Mouse (Mus musculus): Measurements from ENCODE around the gene Zfp746.

Gene Zfp746

DNA sequence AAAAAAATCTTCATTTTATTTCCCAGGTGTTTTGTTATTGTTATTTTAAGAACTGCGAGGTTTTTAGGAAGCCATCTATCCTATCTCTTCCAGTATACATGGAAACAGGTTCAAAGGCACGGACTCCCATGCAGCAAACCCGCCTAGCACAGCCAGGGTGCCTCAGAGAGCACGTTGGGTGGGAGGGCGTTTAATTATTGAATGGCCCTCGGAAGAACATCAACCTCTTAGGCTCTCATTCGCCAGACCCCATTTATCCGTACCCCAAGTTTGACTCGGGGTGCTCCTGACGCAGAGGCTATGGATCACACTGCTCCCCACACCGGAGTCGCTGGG, 39.3 kb downstream of the Zfp746 start:
- DNase-seq (ENCODE audit: low read depth, low spot score): no peak

DNA sequence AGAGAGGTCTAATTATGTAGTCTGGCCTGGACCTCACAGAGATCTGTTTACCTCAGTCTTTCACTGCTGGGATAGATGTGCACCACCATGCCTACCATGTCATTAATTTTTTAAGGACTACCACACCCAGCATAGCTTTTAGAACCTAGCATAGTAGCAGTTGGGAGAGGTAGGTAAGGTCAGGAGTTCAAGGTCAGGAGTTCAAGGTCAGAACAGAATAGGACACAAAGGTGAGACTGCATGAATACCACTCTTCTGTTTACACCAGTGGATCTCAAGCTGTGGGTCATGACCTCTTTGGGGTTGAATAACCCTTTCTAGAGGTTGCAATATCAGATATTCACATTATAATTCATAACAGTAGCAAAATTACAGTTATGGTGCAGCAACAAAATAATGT, 53.7 kb downstream of the Zfp746 start:
- no peak for DNase-seq (ENCODE audit: low read depth, low spot score)

DNA sequence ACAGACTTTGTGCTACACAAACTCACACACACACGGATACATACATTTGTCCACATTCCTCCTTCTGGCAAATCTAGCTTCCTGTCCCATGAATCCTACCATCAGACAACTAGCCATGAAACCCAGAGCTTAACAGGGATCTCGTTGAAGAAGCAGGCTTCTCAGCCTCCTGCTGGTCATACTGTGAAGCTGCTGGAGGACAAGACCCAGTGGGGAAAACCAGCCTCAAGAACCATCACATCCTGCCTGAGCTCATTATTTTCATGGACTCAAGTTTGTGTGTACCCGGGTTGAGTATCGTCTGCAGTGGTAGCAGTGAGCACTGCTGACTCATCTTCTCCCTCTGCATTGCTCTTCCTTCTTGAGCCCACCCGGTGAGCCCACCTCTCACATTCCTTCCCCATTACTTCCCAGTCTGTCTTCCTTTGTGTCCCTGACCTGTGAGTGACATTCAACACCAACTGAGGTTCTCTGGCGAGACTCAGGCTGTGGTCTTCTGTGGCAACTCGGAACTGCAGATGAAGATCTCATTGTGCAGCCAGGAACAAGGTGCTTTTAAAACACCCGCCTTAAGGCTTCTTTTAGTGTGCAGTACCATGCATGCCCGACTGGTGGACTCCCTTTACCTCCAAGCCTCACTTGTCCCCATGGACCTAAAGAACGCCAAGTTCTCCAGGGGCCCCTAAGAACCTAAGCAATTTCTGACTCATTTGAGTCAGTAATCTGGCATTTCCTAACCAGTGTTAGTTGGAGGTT, 60.3 kb downstream of the Zfp746 start:
- DNase-seq (ENCODE audit: low read depth, low spot score): no peak

DNA sequence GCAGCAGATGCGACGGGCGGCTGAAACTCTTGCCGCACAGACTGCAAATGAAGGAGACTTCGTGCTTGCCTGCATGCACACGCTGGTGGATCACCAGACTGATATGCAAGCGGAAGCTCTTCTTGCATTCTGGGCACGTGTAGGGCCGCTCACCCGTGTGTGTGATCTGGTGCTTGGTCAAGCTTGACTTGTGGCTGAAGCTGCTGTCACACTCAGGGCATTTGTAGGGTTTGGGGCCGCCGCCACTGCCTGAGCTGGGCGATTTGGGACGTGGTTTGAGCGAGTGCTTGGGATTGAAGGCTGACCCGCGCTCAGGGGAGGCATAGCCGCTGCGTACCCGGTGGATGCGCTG, 61.4 kb downstream of the Zfp746 start:
- DNase-seq (ENCODE audit: low read depth, low spot score): no peak

DNA sequence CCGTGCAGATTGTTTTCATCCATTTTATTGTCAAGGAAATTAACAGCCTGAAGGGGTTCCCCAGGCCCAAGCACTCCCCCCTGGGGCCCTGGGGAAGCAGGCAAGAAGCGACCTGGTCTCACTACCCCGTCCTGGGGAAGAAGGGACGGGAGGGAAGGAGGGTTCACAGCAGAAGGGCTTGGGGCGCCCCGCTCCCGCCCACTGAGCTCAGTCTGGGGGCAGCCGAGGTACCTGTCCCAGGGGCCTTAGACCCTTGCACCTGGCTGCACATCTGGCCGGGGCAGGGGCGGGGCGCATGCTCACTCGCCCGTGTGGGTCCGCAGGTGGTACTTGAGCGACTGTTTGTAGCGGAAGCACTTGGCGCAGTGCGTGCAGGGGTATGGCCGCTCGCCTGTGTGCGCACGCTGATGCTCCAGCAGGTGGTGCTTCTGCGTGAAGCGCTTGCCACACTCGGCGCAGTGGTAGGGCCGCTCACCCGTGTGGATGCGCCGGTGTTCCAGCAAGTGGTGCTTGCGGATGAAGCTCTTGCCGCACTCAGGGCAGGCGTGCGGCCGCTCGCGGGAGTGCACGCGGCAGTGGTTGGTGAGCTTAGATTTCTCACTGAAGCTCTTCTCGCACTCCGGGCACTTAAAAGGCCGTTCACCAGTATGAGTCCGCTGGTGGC, 61.9 kb downstream of the Zfp746 start:
- DNase-seq (ENCODE audit: low read depth, low spot score): no peak

DNA sequence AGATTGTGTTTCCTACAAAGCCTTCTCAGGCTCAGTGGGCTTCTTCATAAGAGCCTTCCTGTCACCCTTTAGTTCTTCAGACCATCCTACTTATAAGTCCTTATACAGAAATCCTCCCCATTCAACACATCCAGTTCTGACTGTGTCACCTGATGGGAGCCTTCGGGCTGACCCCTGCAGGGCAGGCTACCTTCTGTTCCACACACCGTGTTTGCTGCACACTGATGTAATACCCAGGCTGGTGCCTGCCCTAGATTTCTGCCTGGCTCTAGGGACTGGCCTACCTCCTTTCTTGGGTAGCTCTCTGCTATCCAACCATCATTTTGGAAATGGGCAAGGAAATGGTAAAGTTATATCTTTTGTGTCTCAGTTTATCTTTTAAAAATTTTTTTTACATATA, 63.7 kb downstream of the Zfp746 start:
- DNase-seq (ENCODE audit: low read depth, low spot score): no peak

DNA sequence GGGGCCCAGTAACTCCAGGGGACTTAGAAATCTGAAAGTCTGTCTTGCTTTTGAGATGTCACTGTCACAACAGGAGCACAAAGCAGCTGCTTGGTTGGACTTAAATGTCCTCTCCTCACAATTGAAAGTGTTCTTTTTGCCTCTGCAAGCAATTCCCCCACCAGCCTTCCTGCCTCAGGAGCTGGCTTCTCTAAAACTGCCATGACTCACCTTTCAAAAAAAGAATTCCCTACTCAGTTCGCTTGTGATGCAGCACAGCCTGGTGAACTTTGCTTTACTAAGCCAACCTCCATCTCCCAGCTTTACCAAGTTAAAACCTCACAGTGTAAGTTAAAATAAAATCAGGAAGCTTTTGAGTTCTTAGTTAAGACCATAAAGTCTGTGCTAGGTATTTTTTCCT, 64.7 kb downstream of the Zfp746 start:
- no peak for DNase-seq (ENCODE audit: low read depth, low spot score)

DNA sequence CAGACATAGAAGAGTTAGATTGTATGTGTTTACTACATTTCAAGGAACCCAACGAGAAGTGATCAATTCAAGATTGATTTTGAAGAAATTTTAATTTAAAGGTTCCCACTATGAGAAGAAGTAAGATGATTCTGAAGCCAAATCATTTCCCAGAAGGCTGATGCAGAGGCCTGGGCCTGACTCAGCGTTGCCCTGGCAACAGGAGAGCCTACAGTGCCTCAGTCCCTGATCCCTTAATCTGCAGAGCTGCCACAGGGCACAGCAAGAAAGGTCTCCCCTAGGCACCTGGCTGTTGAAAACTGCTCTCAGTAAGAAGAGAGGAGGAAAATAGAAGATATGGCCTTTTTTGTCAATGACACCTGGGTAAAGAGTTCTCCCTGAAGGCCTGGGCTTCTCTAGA, 66.4 kb downstream of the Zfp746 start:
- no peak for DNase-seq (ENCODE audit: low read depth, low spot score)

DNA sequence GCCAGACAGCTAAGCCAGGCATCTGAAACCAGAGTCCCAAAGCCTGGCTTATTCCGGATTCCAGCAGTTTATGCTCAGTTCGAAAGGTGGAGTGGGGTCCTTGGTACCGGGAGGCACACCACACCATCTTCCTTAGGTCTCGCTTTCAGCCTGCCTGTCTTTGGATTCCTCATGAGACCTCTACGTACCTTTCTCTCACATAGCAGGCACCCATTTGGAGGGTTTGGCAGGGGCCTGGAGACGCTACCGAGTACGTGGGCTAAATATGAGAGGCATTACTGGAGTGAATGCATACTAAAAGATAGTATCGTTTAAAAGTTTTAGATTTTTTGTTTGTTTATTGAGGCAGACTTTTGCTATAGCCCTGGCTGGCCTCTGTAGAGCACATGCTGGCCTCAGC, 69.6 kb downstream of the Zfp746 start:
- no peak for DNase-seq (ENCODE audit: low read depth, low spot score)

DNA sequence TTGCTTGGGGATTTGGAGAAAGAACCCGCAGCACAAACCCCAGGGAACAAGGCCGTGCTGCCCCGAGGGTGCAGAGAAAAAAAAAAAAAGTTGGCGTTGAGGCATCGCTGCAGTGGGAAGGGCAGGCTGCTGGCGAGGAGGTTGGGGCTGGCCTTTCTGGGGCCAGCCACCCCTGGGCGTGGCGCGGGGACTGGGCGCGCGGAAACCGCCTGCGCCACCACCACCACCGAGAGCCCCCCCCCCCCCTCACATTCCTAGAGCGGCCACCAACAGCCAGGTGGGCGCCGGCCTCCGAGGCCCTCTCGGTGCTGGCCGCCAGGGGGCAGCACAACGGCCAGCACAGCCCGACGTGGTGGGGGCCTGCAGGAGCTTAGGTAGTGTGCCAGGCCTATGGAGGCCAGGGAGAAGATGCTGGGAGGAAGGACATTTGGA, 70.3 kb downstream of the Zfp746 start:
- no peak for DNase-seq (ENCODE audit: low read depth, low spot score)

All from brain, embryonic 18.5 days (tissue).